Mouse (Mus musculus): ENCODE measurements around the gene Scarf1.
A peak's percentile ranks its signal among the peaks of the same experiment; 100 is the strongest.

Scarf1 gene

DNA sequence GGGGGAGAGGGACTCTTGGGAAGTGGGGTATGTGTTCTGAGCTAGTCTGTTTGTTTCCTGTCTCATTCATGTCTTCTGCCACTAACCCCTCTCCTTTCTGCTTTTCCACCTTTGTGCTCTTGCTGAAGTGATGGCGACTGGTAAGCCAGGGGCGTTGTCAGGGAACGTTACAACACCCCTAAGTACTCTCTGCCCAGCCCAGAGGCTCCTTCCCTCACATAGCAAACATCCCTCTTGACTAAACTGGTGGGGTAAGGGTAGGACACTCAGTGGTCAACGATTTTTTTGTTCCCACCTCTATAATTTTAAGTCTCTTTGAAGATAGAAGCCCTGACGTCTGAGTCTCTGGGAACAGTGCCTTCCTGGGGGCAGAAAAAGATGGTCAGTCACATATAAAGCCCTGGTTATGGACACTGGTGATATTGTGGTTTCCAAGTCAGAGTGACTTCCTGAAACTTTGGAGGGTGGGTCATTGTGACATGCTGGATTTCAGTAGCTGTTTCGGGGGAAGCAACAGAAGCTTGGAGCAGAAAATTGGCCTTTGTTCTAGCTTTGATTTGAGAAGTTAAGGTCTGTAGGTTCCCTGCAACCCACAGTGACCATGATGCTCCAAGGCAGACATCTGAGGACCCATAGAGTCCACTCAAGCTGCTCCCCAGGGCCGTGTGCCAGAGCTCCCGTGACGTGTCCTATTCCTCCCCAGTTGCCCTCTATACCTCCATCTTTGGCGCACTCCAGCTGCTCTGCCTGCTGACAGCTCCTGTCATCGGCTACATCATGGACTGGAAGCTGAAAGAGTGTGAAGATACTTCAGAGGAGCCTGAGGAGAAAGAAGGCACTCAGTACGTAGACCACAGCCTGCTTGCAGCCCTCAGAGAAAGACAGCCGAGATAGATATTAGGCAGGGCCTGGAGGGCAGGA, 53.2 kb downstream of the Scarf1 start:
- no peak for DNase-seq (ENCODE audit: low spot score)

DNA sequence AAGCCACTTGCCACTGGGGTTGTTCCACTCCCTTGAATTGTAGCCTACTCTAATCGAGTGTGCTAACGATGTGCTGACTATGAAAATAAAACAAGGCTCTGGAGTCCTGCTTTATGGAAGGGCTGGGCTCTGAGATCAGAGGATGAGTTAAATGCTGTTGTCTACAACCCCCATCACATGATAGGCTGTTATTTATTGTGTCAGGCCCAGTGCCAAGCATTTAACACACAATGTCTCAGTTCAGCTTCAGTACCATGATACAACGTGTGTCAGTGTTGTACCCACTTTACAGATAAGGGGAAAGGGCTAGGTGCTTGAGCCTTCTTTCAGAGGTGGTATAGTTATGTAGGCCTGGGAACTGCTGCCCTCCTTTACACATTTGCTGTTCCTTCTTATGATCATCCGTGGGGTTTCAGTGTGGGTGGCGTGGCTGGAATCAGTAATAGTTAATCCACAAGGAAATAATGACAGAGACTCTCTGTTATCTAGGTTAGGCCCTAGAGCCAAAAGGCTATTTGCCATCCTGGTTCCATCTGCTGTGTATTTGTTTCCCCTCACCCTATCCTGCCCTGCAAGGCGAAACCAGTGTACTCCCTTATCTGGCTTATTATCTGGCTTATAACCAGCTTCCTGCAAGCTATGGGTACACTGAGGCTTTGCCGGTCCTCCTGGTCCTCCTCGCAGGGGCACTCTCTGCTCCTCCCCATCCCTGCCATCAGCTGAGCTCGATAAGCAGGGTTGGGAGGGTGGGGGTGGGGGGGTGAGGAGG, 54.2 kb downstream of the Scarf1 start:
- DNase-seq (ENCODE audit: low spot score): no peak

DNA sequence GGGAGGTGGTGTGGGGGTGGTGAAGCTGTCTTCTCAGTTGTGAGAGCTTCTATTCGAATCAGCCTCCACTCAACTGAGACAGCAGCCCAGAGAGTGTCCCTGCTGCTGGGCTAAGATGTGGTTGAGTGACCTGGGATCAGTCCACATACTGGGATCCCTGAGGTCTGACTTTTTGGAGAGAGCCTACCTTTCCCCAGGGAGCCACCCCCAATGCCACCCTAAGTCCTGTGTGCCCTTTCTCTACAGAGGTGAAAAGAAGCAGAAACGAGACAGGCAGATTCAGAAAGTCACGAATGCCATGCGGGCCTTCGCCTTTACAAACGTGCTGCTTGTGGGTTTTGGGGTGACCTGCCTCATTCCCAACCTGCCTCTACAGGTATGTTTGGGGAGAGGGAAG, 54.8 kb downstream of the Scarf1 start:
- no peak for DNase-seq (ENCODE audit: low spot score)

DNA sequence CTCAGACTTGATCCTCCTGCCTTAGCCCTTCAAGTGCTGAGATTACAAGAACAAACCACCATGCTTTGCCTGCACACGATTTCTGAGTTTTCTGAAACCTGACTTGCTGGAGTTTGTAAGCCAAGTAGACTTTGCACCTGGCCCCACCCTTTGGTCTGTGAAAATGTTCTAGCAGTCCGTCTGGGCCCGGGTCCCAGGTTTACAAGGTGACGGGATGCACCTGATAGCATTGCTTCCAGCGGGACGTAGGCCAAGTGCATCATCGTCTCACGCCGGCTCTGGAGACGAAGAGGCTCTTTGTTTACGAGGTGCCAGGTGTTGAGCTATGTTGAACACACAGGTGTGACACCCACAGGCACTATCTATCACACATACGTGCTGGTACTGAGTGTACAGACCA, 55.6 kb downstream of the Scarf1 start:
- no peak for DNase-seq (ENCODE audit: low spot score)

DNA sequence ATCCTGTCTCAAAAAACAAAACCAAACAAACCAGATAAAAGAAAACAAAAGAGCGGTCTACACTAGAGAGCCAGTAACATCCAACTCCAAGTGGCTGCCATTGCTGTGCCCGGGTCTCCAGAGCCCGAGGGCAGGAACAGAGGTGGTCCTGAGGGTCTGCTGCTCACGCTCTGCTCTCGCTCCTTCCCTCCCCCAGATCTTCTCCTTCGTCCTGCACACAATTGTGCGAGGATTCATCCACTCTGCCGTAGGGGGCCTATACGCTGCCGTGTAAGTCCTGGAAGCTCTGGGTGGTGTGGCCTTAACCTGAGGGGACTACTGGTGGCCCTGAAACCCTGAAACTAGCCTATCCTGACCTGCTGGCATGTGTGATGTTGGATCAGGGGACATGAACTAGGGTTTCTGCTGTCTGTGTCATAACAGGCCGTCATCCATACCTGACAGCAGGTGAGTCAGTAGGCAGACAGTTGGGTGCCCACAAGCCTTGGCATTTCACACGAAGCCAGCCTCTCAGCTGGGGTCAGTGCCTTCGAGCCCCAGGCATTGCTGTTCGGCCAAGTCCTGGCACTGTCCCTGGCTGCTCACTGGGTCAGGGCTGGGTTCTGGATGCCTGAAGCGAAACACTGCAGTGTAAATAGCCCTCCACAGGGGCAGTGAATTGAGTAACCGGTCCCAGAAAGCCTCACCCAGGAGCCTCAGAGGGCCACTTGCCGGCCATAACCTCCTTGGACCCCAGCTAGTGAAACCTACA, 57.2 kb downstream of the Scarf1 start:
- DNase-seq (ENCODE audit: low spot score): peak; percentile 37

DNA sequence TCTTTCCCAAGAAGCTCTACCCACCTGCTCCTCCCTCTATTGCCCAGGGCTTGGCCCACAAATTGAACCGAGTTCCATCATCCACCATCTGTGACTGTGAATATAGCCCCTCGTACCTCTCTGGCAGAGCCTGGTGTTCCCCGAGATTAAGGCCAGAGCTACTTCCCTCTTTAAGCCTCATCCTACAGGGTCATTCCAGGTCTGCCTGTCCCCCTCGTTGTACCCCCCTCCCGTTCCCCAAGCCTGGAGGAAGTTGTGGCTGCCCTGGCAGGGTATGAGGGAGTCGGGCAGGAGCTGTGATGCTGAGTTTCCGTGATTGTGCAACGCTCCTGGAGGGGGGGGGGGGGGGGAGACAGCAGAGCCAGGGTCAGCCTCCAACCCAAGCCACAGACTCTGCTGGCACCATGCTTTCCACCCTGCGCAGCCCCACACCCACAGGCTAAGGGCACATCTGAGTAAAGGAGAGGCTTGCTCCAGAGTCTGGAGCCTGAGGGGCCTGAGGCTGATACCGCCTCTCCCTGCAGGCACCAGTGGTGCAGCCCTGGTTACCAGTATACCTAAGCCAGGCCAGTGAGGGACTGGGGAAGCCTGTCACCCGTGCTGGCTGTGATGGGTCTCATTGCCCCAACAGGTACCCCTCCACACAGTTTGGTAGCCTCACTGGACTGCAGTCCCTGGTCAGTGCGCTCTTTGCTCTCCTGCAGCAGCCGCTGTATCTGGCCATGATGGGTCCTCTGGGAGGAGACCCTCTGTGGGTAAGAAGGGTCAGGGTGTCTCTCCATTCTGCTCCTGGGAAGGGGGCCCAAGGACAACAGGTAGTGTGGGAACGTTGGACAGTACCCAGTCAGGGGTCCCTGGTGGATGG, 58.0 kb downstream of the Scarf1 start:
- DNase-seq (ENCODE audit: low spot score): peak; percentile 71

DNA sequence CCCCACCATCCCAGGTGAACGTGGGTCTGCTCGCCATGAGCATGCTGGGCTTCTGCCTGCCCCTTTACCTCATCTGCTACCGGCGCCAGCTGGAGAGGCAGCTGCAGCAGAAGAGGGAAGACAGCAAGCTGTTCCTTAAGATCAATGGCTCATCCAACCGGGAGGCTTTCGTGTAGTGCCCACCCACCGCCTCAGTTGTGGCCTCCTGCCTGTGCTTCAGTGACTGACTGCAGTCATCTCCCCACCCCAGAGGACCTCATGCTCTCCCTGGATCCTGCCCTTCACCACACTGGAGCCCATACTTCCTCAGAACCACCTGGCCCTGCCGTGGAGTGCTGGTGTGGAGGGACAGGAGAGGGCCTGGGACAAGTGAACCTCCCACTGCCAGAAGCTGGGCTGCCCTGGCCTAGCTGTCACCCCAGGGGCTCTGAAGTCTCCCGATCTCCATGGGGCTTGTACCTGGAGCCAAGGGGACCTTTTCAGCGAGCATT, 59.0 kb downstream of the Scarf1 start:
- no peak for DNase-seq (ENCODE audit: low spot score)

DNA sequence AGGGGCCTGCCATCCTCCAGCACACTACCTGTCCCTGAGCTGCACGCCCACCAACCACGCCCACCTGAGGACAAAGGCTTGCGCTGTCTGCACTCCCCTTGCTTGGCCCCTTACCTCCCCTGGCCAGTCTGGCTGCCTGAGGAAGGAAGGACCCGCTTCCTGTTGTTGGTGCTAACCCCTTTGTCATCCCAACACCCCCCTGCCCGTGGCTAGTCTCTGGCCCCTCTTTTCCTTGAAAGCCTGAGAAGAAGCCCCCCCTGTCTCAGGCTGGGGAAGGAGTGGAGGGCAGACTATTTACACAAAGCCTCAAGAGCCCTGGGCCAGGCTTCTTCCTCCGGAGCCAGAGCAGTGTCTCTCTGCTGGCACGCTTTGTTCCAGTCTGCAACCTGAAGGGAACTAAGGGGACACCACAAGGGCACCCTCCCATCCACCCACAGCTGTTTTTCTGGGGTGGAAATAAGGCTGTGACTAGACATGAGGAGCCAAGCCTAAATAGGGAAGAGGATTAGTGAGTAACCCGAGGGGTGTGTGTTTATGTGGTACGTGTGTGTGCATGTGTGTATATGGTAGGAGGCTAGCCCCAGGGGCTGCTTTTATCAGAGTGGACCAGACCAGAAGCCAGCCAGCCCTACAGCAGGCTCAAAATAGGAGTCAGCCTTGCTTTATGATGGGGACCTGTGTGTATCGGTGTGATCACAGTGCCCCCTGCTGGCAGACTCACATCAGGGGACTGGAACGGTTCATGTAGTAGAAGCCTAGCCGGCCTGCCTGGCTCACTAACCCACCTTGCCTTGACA, 59.7 kb downstream of the Scarf1 start:
- DNase-seq (ENCODE audit: low spot score): peak; percentile 96

DNA sequence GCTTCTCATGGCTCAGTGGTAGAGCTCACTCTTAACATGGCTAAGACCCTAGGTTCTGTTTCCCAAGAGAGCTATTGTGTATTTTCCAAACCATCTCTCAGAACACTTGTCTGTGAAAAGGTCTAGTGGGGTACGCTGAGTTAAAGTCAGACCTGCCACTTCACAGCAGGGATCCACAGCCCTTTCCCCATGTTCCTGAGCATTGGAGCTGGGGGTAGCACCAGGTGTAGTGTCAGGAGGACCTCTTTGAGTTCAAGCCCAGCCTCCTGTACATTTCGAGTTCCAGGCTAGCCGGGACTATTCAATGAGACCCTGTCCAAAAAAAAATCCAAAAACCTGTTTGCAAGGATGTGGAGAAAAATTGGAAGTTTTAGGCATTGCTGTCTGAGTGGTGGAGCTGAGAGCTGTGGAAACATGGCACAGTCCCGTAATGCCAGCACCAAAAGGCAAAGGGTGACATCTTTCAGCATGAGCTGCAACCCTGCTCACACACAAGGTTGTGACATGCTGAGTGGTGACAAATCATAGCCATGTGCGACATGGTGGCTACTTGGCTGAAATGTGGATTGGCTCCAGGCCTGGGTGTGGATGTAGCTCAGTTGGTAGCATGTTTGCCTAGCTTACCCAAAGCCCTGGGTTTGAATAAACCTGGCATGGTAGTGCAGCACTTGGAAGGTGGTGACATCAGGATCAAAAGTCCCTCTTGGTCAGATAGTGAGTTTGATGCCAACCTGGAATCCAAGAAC, 61.2 kb downstream of the Scarf1 start:
- DNase-seq (ENCODE audit: low spot score): no peak

DNA sequence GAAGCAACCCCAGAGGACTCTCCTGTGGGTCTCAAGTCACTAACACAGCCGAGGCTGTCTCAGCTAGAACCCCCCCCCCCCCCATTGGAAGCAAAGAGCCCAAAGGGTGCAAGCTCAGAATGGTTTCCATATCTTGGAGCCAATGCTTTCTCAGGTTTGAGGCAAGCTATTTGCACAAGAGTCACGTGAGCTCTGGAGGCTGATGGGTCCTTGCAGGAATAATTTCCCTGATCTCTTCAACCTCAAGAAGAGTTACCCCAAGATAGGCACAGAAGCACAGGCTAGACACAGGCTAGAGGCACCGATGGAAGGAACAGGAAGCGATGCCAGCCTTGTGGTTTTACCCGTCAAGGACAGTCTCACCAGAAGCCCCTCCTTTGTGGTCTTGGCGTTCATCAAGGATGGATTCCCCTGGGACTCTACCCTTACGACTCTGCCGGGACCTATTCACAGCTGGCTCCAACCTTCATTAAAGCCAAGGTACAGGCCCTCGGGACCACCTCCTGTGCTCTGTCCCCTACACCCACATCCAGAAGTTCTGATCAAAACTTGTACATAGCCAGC, 62.3 kb downstream of the Scarf1 start:
- no peak for DNase-seq (ENCODE audit: low spot score)

All from adipocyte (in vitro differentiated cells).